Mouse (Mus musculus) embryonic facial prominence, embryonic 12.5 days (tissue): Measurements from ENCODE around the gene Adra2a. TPM values are rescaled to one million over a fixed set of nuclear protein-coding genes. Genes with fewer than 3 reads are reported as not detected.

Source experiments
- ATAC-seq: fragments of 200-750 bp; cut with Nextera tagmentation; 2 replicates; pipeline ENCODE4 v1.8.0; 2017; ENCODE audit not compliant: insufficient number of reproducible peaks, insufficient read depth, low FRiP score, low TSS enrichment
- H3K27ac ChIP-seq: fragments of 300-500 bp; sonication (generic); 2 replicates; pipeline ENCODE4 v1.5.1; 2016; ENCODE audit warnings: mild to moderate bottlenecking
- H3K27me3 ChIP-seq: fragments of 300-500 bp; sonication (generic); 2 replicates; pipeline ENCODE4 v1.6.1; 2016; ENCODE audit warnings: mild to moderate bottlenecking, moderate library complexity
- H3K36me3 ChIP-seq: fragments of 300-500 bp; sonication (generic); 2 replicates; pipeline ENCODE4 v1.6.1; 2016; ENCODE audit warnings: mild to moderate bottlenecking
- H3K4me1 ChIP-seq: fragments of 300-500 bp; sonication (generic); 2 replicates; pipeline ENCODE4 v1.6.1; 2016
- H3K4me2 ChIP-seq: fragments of 300-500 bp; sonication (generic); replicated peaks from 2 replicates; pipeline ENCODE4 v1.6.1; 2016; ENCODE audit warnings: mild to moderate bottlenecking, moderate library complexity
- H3K4me3 ChIP-seq: fragments of 300-500 bp; sonication (generic); 2 replicates; pipeline ENCODE4 v1.5.1; 2016; ENCODE audit warnings: mild to moderate bottlenecking
- H3K9ac ChIP-seq: fragments of 300-500 bp; sonication (generic); 2 replicates; pipeline ENCODE4 v1.6.1; 2016; ENCODE audit warnings: mild to moderate bottlenecking, moderate library complexity
- H3K9me3 ChIP-seq: fragments of 300-500 bp; sonication (generic); 2 replicates; pipeline ENCODE4 v1.6.1; 2016; ENCODE audit warnings: mild to moderate bottlenecking, moderate library complexity
- WGBS: fragments of 180-500 bp; shearing (Covaris S2); methylation state at CpG from one replicate; pipeline ENCODE4 v1.1.7; 2016; 5-methylcytosine and 5-hydroxymethylcytosine counted together
- polyA plus RNA-seq: library from polyadenylated mRNA; unstranded; fragments of >200 nt; fragmentation: Nextera tagmentation; extraction: Ambion mirVana; gene quantifications from 2 replicates; pipeline ENCODE4 v1.2.1, GENCODE M21; 2016

Gene Adra2a
- polyA plus RNA-seq, 1 experiment from 2014 or later = 2.3 TPM

DNA sequence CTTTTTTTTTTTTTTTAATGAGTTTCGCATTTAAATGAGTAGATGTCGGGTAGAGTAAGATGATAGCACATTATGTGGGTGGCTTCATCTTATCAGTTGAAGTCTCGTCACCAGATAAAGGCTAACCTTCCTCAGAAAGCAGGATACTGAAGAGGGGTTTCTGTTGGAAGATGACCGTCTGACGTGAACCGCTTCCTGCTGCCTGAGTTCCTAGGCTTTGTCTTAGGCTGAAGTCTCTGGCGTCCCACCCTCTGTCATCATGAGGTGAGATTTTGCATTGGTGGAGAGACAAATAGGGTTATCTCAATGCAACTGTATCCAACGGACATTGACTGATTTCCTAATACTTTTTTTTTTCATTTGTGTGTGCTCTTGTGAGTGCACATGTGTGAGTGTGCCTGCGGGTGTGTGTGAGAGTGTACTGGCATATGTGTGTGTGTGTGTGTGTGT is 37.8 kb downstream of the Adra2a start:
- ATAC-seq = no peak
- Histone ChIP-seq H3K27me3 (no peaks in the 10 kb centered on the region), H3K9ac (no peak overlapping the region), H3K4me3 (no peak overlapping the region), H3K9me3 (no peaks in the 10 kb centered on the region), H3K27ac (no peak overlapping the region), H3K36me3 (no peaks in the 10 kb centered on the region), H3K4me1 (no peaks in the 10 kb centered on the region), H3K4me2 (no peak overlapping the region)
- 88% methylated on average over 9 of the region's 9 CpGs for WGBS

DNA sequence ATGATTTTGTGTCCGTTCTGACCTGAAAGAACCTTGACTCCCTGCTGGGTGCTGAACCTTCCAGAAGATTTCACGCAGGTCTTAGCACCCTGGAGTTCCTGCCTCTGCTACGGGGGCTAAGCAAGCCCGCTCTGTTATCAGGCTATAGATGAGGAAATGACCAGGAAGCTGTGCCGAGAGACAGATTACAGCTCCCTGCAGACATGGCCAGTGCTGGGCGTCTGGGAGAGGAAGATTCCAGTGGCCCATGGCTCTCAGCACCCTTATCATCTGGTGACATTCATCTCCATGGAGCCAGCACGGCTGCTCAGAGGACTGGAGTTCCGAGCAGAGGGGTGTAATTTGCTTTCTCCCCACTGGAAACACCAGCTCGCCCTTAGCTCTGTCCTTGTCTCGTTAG is 43.4 kb downstream of the Adra2a start:
- no peak for ATAC-seq
- WGBS = 70% methylated on average over 10 of the region's 10 CpGs

DNA sequence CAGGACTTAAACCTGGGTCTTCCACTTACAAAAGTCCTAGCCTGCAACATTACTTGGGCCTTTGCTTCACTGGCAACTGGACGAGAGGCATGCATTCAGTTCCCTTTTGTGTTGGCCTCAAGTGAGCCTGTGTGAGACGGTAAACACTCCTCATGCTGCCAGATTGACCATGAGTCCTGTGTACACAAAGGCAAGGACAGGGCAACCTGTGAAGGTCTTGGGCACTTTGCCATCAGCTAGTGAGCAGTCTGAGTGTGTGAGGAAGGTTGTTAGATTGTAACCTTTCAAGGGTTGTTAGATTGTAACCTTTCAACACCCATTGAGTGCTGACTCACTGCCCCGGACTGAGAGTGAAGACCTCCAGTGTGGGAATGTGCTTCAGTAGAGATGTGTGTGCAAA is 49.6 kb downstream of the Adra2a start:
- no peaks in the 10 kb centered on the region for H3K9me3 ChIP-seq
- ATAC-seq = no peak
- WGBS = 87% methylated on average over 3 of the region's 3 CpGs

More for the DNA sequence above, 43.4 kb downstream of the Adra2a start:
- Histone ChIP-seq H3K9ac (no peak overlapping the region), H3K36me3 (no peaks in the 10 kb centered on the region), H3K4me1 (no peaks in the 10 kb centered on the region), H3K4me2 (no peak overlapping the region), H3K4me3 (no peak overlapping the region), H3K9me3 (no peaks in the 10 kb centered on the region), H3K27ac (no peak overlapping the region), H3K27me3 (no peaks in the 10 kb centered on the region; the same call in 1 of the 2 replicates)

DNA sequence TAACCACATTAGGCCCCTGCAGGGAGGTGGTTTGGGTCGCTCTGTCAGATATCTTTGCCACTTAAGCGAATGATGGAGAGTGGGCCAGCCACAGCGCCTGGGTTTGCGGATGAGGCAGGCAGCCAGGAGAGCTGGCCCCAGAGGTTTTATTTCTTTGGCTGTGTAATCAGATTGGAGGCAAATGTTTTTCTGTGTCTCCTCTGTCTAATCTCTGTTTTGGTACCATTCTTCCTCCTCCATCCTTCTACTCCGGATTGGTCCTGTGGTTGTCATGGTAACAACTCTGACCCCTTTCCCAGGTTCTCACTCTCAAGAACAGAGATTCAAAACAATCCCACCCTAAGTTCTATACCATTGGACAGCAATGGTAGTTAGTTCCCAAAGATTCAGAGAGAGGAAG is 51.8 kb downstream of the Adra2a start:
- peaks cover 5% of the 10 kb centered on the region; the same call in 1 of the 2 replicates for H3K27me3 ChIP-seq
- H3K4me1 ChIP-seq = peaks cover 5% of the 10 kb centered on the region; the same call in 1 of the 2 replicates
- H3K9ac ChIP-seq = no peak overlapping the region
- no peaks in the 10 kb centered on the region for H3K9me3 ChIP-seq
- H3K36me3 ChIP-seq = no peaks in the 10 kb centered on the region
- no peak overlapping the region for H3K4me2 ChIP-seq
- 67% methylated on average over 5 of the region's 5 CpGs for WGBS
- no peak overlapping the region for H3K27ac ChIP-seq
- H3K4me3 ChIP-seq = no peak overlapping the region
- ATAC-seq = no peak

More for the DNA sequence above, 49.6 kb downstream of the Adra2a start:
- Histone ChIP-seq H3K27me3 (peaks cover 5% of the 10 kb centered on the region; the same call in 1 of the 2 replicates), H3K9ac (no peak overlapping the region), H3K27ac (no peak overlapping the region), H3K36me3 (no peaks in the 10 kb centered on the region), H3K4me1 (peaks cover 5% of the 10 kb centered on the region; the same call in 1 of the 2 replicates), H3K4me2 (no peak overlapping the region), H3K4me3 (no peak overlapping the region)

DNA sequence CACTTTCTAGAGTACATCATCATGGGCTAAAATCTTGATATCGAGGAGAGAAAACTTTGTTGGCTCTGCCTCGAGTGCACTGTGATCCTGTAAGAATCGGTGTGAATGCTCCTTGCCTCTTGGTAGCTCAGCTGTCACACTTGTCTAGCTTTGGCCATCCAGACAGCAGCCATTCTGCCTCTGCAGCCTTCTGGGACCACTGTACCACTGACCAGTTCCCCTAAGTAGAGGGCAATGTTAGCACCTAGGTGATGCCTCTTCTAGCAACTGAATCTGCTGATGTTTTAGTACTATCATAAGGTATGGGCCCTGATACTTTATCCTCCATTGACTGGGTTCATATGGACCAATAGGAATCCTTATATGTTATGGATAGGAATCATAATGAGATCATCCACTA is 54.4 kb downstream of the Adra2a start:
- ATAC-seq = no peak
- Histone ChIP-seq H3K9ac (no peak overlapping the region), H3K4me1 (peaks cover 5% of the 10 kb centered on the region; the same call in 1 of the 2 replicates), H3K4me3 (no peak overlapping the region), H3K27me3 (0 out of 2 replicates have a peak, but pooled peaks cover 5% of the 10 kb centered on the region), H3K9me3 (no peaks in the 10 kb centered on the region), H3K27ac (no peak overlapping the region), H3K4me2 (no peak overlapping the region), H3K36me3 (no peaks in the 10 kb centered on the region)
- 92% methylated on average over 3 of the region's 3 CpGs for whole genome bisulfite sequencing

Other genes starting within 250 kb of the Adra2a start
- gene Pdcd4, start 151.9 kb upstream of the Adra2a start, polyA plus RNA-seq = 114 and 129 TPM in 2 replicates
- 55.2 and 57.0 TPM in 2 replicates for gene Shoc2, start 99.8 kb upstream of the Adra2a start, polyA plus RNA-seq
- 88.3 and 90.6 TPM in 2 replicates for gene Bbip1, start 99.5 kb upstream of the Adra2a start, polyA plus RNA-seq